Mouse (Mus musculus) neural tube, embryonic 13.5 days (tissue): ENCODE measurements around the gene Iqgap2. TPM values are rescaled to one million over a fixed set of nuclear protein-coding genes. Genes with fewer than 3 reads are reported as not detected.

Source experiments
- ATAC-seq: fragments of 200-750 bp; cut with Nextera tagmentation; 2 replicates; pipeline ENCODE4 v1.8.0; 2017; ENCODE audit warnings: low read depth, mild to moderate bottlenecking, moderate TSS enrichment, moderate library complexity
- H3K27ac ChIP-seq: fragments of 300-500 bp; sonication (generic); replicated peaks from 2 replicates; pipeline ENCODE4 v1.5.1; 2015; ENCODE audit warnings: moderate library complexity, mild to moderate bottlenecking, inconsistent platforms
- H3K27me3 ChIP-seq: fragments of 300-500 bp; sonication (generic); 2 replicates; pipeline ENCODE4 v1.6.1; 2015; ENCODE audit warnings: mild to moderate bottlenecking, inconsistent platforms
- H3K36me3 ChIP-seq: fragments of 300-500 bp; sonication (generic); 2 replicates; pipeline ENCODE4 v1.6.1; 2015; ENCODE audit warnings: mild to moderate bottlenecking, inconsistent platforms
- H3K4me1 ChIP-seq: fragments of 300-500 bp; sonication (generic); replicated peaks from 2 replicates; pipeline ENCODE4 v1.6.1; 2015; ENCODE audit warnings: inconsistent platforms
- H3K4me2 ChIP-seq: fragments of 300-500 bp; sonication (generic); 2 replicates; pipeline ENCODE4 v1.6.1; 2015; ENCODE audit warnings: inconsistent platforms, mild to moderate bottlenecking, moderate library complexity
- H3K4me3 ChIP-seq: fragments of 300-500 bp; sonication (generic); 2 replicates; pipeline ENCODE4 v1.5.1; 2015; ENCODE audit warnings: mild to moderate bottlenecking, inconsistent platforms
- H3K9ac ChIP-seq: fragments of 300-500 bp; sonication (generic); 2 replicates; pipeline ENCODE4 v1.6.1; 2015; ENCODE audit warnings: moderate library complexity, mild to moderate bottlenecking, inconsistent platforms
- H3K9me3 ChIP-seq: fragments of 300-500 bp; sonication (generic); 2 replicates; pipeline ENCODE4 v1.6.1; 2016; ENCODE audit warnings: inconsistent platforms
- WGBS: fragments of 180-500 bp; shearing (Covaris S2); methylation state at CpG from one replicate; pipeline ENCODE4 v1.1.7; 2015; 5-methylcytosine and 5-hydroxymethylcytosine counted together
- polyA plus RNA-seq: library from polyadenylated mRNA; unstranded; fragments of >200 nt; fragmentation: Nextera tagmentation; extraction: Ambion mirVana; gene quantifications from 2 replicates; pipeline ENCODE4 v1.2.1, GENCODE M21; 2015

Iqgap2 gene
- polyA plus RNA-seq, 1 experiment from 2014 or later = 2.7 TPM

DNA sequence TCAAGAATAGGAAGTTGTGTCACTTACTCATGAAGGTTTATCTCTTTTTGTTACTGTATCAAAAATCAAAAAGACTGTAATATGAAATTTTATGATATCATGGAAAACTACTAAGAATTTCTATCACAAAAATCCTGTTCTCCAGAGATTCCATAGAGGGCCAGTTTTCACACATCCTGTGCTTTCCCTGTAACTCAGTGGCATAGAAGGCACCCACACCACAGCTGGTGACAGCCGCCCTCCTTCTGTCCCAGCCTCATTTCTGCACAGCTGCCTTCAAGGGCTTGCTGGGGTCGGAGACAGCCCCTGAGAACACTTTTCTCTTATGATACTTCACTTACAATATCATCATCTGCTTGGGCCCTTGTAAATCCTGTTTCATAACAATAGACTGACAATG lies 131.9 kb downstream of the Iqgap2 start:
- Histone ChIP-seq H3K4me2 (no peak overlapping the region), H3K4me1 (peaks cover 8% of the 10 kb centered on the region; the same call in 1 of the 2 replicates), H3K36me3 (no peaks in the 10 kb centered on the region; the same call in 1 of the 2 replicates), H3K9ac (no peak overlapping the region), H3K4me3 (no peak overlapping the region), H3K27ac (no peak overlapping the region), H3K27me3 (no peaks in the 10 kb centered on the region), H3K9me3 (no peaks in the 10 kb centered on the region)
- WGBS = 83% methylated on average over 2 of the region's 2 CpGs
- ATAC-seq = no peak

DNA sequence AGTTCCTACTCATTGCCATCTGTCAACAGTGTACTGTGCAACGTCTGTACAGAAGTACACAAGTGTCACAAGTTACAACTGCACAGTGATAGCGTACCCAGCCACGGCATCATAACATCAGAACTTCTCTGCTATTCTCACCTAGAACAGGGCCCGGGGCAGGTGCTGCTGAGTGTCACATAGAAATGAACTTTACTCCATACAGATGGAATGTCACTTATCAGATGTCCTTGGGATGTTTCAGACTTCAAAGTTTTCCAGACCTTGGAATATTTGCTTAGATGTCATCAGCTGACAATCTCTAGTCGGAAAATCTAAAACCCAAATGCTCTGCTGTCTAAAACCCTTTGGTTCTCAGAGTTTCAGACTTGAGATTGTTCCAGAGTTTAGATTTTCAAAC lies 137.4 kb downstream of the Iqgap2 start:
- Histone ChIP-seq H3K4me3 (no peak overlapping the region), H3K4me2 (no peak overlapping the region), H3K9me3 (no peaks in the 10 kb centered on the region), H3K27me3 (no peaks in the 10 kb centered on the region), H3K4me1 (no peaks in the 10 kb centered on the region), H3K9ac (no peak overlapping the region), H3K27ac (no peak overlapping the region), H3K36me3 (no peaks in the 10 kb centered on the region; the same call in 1 of the 2 replicates)
- WGBS = 94% methylated on average over 5 of the region's 5 CpGs
- ATAC-seq = no peak

DNA sequence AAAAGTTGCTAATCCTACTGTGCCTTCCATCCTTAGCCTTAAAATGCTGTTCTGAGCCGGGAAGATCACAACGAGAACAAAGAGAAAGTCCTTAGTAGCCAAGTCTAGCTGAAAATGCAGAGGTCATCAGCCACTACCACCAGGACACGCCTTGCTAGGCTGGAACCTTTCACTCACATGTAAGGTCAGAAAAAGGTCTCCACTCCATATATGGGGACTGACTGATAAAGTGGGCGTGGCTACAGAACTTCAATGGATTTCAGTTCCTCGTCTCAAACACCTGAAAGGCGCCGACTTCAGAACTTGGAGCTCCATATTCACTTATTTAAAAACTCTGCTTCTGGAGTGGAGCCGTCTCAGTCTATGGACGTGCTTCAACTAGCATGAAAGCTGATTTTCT lies 139.3 kb downstream of the Iqgap2 start:
- Histone ChIP-seq H3K27ac (no peak overlapping the region), H3K9me3 (no peaks in the 10 kb centered on the region), H3K4me1 (no peaks in the 10 kb centered on the region), H3K9ac (no peak overlapping the region), H3K4me2 (no peak overlapping the region), H3K4me3 (no peak overlapping the region), H3K27me3 (no peaks in the 10 kb centered on the region), H3K36me3 (no peaks in the 10 kb centered on the region; the same call in 1 of the 2 replicates)
- ATAC-seq = no peak
- 94% methylated on average over 9 of the region's 9 CpGs for WGBS

DNA sequence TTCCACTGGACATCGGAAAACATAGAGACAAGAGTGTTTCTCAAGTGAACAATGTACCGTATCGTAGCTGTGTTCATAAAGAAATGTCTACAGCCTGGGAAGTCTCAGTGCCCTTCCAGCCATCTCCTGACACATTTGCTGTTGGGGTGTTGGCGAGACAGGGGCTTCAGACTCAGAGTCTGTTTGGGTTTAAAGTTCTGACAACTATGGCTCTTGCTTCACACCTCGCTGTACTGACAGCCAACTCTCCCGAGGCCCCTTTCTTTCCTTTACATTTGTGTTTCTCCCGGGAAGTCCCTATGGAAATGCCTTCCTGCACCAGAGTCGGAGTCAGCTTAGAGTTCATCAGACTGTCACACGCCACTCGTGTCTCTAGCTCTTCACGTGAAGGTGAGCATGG lies 144.2 kb downstream of the Iqgap2 start:
- H3K4me3 ChIP-seq = no peak overlapping the region
- no peak overlapping the region for H3K9ac ChIP-seq
- H3K27me3 ChIP-seq = no peaks in the 10 kb centered on the region
- no peak overlapping the region for H3K4me2 ChIP-seq
- no peaks in the 10 kb centered on the region for H3K4me1 ChIP-seq
- no peaks in the 10 kb centered on the region for H3K36me3 ChIP-seq
- WGBS = 83% methylated on average over 11 of the region's 11 CpGs
- no peak for ATAC-seq
- no peaks in the 10 kb centered on the region for H3K9me3 ChIP-seq
- no peak overlapping the region for H3K27ac ChIP-seq

DNA sequence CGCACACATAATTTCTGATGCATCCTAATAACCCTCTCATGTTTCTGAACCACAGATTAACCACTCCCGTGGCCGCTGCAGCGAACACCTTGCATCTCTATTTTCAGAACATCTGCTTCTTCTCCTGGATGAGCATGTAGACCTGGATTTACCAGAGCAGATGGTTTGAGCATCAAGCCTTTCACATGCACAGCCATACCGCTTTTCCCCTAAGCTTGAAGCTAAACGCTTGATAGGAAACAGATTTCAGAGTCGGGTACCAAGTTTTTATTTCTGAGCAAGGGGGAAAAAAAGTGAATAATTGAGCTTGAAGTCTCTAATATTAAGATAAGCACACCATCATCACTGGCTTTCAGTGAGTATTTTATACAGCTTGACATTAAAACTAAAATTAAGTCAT lies 144.6 kb downstream of the Iqgap2 start:
- Histone ChIP-seq H3K27ac (no peak overlapping the region), H3K9me3 (no peaks in the 10 kb centered on the region), H3K4me3 (no peak overlapping the region), H3K9ac (no peak overlapping the region), H3K27me3 (no peaks in the 10 kb centered on the region), H3K4me1 (no peaks in the 10 kb centered on the region), H3K36me3 (no peaks in the 10 kb centered on the region), H3K4me2 (no peak overlapping the region)
- no peak for ATAC-seq
- 81% methylated on average over 7 of the region's 7 CpGs for WGBS

DNA sequence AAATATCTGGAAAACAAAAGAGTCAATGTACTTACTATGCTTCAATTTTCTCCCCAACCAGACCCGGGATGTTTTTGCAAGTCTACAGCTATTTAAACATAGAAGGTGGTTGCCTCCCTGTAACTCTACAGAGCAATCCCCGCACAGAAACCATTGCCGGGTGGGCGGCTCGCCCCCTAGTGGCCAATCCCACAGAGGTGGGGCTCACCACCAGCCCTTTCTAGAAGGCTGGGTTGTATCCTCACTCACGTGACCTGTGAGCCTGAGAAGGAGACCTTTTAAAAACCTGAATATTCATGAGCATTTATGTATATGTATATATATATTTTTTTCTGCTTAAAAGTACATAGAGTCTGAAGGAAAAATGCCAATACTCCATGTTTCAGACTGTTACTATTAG lies 145.2 kb downstream of the Iqgap2 start:
- Histone ChIP-seq H3K9me3 (no peaks in the 10 kb centered on the region), H3K4me3 (no peak overlapping the region), H3K27ac (no peak overlapping the region), H3K4me1 (no peaks in the 10 kb centered on the region), H3K36me3 (no peaks in the 10 kb centered on the region), H3K27me3 (no peaks in the 10 kb centered on the region), H3K4me2 (no peak overlapping the region), H3K9ac (no peak overlapping the region)
- peak; percentile 71; the same call in 1 of the 2 replicates for ATAC-seq
- WGBS = 7% methylated on average over 6 of the region's 6 CpGs

DNA sequence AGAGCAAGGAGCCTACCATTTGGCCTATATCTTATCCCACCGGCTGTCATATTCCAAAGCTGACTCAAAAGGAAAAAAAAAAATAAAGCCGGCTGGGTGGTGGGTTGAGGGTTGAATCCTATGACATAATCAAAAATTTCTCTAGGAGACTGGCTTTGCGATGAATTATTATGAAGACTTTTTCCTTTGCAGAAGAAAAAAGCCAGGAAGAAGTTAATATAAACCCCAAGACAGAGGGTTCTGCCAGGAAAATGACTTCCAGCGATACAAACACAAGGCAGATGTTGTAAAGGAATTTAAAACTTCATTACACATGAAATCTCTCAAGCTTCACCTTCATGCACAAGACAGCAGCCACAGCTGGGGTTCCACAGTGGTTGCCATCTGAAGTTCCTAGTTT lies 146.3 kb downstream of the Iqgap2 start:
- Histone ChIP-seq H3K9me3 (no peaks in the 10 kb centered on the region), H3K27ac (no peak overlapping the region), H3K4me1 (no peaks in the 10 kb centered on the region), H3K27me3 (no peaks in the 10 kb centered on the region), H3K4me3 (no peak overlapping the region), H3K36me3 (no peaks in the 10 kb centered on the region), H3K9ac (no peak overlapping the region), H3K4me2 (no peak overlapping the region)
- 83% methylated on average over 4 of the region's 4 CpGs for WGBS
- ATAC-seq = no peak

DNA sequence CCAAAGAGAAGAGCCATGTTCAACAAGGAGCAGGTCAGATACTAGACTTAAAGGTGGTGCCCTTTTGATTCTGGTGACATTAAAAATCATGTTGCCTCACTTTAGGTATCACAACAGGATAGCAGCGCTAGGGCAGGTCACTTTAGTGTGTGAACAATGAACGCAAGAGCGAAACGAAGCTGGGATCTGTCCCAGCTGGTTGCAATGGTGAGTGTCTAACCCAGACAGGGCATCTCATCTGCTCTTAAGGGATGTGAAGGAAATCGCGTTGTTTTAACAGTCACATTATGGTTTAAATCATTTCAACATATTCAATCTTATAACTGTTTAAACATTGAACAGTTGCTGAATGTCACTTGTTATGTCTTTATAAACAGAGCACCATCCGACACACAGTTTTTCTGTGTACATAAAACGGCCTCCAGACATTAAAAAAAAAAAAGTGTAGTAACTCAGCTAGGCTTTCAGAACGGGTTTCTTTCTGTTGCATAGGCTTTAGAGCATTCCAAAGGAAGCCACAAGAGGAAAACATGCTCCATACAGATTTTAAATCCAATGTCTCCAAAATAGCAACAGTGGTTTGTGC lies 148.7 kb downstream of the Iqgap2 start:
- no peak for ATAC-seq
- Histone ChIP-seq H3K4me2 (no peak overlapping the region), H3K9ac (no peak overlapping the region), H3K27ac (no peak overlapping the region), H3K27me3 (no peaks in the 10 kb centered on the region), H3K36me3 (no peaks in the 10 kb centered on the region), H3K4me1 (no peaks in the 10 kb centered on the region), H3K9me3 (no peaks in the 10 kb centered on the region), H3K4me3 (no peak overlapping the region)
- WGBS = 86% methylated on average over 9 of the region's 9 CpGs

DNA sequence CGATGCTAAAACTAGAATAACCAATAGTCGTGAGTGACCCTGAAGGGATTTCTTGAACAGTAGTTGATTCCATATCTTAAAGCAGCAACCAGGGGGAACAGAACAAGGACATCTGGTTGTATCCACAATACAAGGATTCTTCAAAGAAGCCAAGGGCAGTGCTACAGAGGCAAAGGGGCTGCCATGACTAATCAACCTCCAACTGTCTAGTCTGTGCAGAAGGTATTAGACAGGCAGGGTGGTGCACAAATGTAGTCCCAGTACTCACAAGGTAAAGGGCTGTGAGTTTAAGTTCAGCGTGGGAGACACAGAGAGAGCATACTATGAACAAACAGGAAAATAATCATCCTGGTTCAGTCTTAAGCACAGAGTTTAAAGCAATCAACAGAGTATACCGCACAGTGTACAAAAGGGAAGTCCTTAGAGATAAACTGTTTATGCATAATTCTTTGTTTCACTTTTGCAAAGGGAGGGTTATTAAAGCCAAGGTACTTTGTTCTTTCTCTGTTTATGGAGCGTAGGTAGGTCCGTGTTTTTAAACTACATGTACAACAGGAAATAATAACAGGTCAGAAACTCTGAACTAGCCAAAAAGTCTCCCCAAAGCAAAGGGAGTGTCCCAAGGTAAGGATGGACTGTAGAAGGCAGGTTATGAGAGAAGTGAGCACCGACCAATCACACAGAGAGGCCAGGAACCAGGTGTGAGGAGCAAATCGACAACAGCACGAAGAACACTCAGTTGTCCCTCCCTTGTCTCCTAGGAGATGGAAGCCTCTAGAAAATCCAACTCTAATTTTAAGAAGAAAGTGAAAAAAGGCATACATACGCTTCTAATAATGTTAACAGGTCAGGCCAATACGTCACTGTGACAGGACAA lies 149.7 kb downstream of the Iqgap2 start:
- Histone ChIP-seq H3K9me3 (no peaks in the 10 kb centered on the region), H3K27ac (no peak overlapping the region), H3K4me3 (no peak overlapping the region), H3K4me2 (no peak overlapping the region), H3K4me1 (no peaks in the 10 kb centered on the region), H3K27me3 (no peaks in the 10 kb centered on the region), H3K36me3 (no peaks in the 10 kb centered on the region), H3K9ac (no peak overlapping the region)
- 93% methylated on average over 11 of the region's 11 CpGs for WGBS
- ATAC-seq = no peak

DNA sequence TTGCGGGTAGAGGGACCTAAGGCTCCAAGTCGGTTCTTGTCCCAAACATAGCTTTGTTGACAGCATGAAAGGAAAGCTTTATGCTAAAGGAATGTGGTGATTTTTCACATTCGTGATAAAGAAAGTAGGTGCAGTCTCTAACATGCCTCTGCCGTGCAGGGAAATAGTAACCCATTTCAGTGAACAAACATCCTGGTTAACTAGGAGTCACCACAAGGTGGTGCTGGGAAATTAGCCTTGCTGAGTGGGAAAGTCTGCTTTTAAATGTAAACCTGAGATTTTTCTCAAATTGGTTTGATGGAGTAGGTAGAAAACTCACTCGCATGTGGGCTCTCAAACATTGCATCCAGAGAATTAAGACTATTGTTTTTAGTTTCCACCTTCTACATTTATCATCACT lies 152.1 kb downstream of the Iqgap2 start:
- Histone ChIP-seq H3K9ac (no peak overlapping the region), H3K9me3 (no peaks in the 10 kb centered on the region), H3K4me2 (no peak overlapping the region), H3K27ac (no peak overlapping the region), H3K4me1 (no peaks in the 10 kb centered on the region; the same call in 1 of the 2 replicates), H3K4me3 (no peak overlapping the region), H3K27me3 (no peaks in the 10 kb centered on the region), H3K36me3 (no peaks in the 10 kb centered on the region)
- no peak for ATAC-seq
- WGBS = 78% methylated on average over 5 of the region's 5 CpGs

DNA sequence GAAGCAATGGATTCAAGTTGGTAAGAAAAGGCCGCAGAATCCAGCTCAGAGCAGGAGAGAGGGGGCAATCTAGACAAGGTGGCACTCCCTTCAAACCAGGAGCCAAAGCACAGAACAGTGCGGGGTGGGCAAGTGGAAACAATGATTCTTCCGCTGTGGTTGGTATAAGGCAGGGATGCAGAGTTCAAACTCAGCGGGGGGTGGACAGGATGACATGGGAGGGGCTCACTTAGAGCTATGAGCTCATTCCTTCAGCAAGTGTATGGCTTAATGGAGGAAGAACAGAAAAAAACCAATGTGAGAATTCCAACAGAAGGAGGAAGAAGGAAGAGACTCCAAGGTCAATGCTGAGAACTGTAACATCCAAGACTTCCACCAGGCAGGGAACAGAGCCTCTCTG lies 161.2 kb downstream of the Iqgap2 start:
- no peak overlapping the region for H3K4me3 ChIP-seq
- WGBS = 87% methylated on average over 4 of the region's 4 CpGs
- no peaks in the 10 kb centered on the region for H3K4me1 ChIP-seq
- no peaks in the 10 kb centered on the region for H3K36me3 ChIP-seq
- no peaks in the 10 kb centered on the region for H3K27me3 ChIP-seq
- no peak overlapping the region for H3K27ac ChIP-seq
- H3K9ac ChIP-seq = no peak overlapping the region
- H3K9me3 ChIP-seq = no peaks in the 10 kb centered on the region
- no peak for ATAC-seq
- H3K4me2 ChIP-seq = no peak overlapping the region

DNA sequence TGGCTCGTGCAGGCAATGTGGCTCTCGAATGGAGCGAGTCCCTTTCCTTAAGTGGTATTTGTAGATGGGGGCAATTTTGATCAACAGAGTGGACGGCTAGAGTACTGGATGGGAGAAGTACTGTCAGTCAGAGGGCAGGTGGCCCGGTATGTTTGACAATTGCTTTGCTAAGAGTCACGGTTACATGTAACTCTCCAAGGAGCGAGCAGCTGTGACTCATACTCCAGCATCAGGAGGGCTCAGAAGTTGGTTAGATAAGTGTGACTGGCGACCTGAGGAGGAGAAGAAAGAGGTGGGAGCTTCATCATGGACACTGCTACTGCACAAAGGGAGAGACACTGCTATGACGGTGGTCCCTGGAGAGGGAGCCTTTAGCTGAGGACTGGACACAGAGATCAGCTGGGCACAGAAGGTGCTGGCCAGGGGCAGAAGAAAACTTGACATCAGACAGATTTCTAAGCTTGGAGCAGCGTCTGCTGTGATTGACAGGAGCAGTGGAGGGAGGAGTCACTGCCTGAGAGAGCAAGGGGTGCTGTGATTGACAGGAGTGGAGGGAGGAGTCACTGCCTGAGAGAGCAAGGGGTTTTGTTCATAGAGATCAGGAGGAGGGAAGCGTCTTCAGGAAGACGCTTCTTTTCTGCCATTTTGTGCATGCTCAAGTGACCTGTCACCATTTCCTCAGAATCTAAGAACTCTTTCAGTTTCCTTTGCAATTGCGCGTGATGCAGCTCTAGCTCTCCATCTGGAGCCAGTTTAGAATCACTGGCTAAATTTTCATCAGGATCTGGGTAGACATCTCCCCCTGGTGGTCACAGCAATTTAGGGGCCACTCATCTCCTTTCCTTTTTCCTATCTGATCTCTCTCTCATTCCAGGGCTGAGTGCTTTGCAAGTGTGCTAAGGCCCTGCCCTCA lies 172.1 kb downstream of the Iqgap2 start:
- peak overlapping the region; percentile 31; the same call in 1 of the 2 replicates for H3K9ac ChIP-seq
- 61% methylated on average over 14 of the region's 14 CpGs for WGBS

More for the DNA sequence above, 172.1 kb downstream of the Iqgap2 start:
- H3K4me1 ChIP-seq = 0 out of 2 replicates have a peak, but pooled peaks cover 4% of the 10 kb centered on the region
- H3K27me3 ChIP-seq = no peaks in the 10 kb centered on the region
- H3K9me3 ChIP-seq = no peaks in the 10 kb centered on the region
- H3K4me3 ChIP-seq = 0 out of 2 replicates have a peak overlapping the region, but pooled peaks have one; percentile 4
- no peak overlapping the region for H3K27ac ChIP-seq
- H3K4me2 ChIP-seq = peak overlapping the region; percentile 37
- peak; percentile 32; the same call in 1 of the 2 replicates for ATAC-seq
- no peaks in the 10 kb centered on the region for H3K36me3 ChIP-seq
